In genomic region chr3:62192466-62192865, GRCm38 (mm10) we compare ENCODE assay signal across 9 mouse cellular contexts.
A peak's percentile ranks its signal among the peaks of the same experiment; 100 is the strongest.
DNase-seq lines count a peak whose midpoint lies in the region; ATAC-seq and TF ChIP-seq lines count a peak whose summit lies in the region.
"Had no signal": no experiment of that assay in that cellular context is flagged by ENCODE, and none has a peak within 500 bp of the region (broad histone marks: within the 10 kb centered on the region; RNA-seq: fewer than 3 reads in every experiment).

No protein-coding gene starts in this region.

- POLR2A ChIA-PET in Patski (lab: Charles Lee) = no interaction called here

- no peak overlapping the region for H3K4me2 ChIP-seq in hindbrain, postnatal 0 days (ENCODE audit: low read depth, low read length)

- H3K27me3 ChIP-seq in Patski = peaks cover 16% of the 10 kb centered on the region
- no peaks in the 10 kb centered on the region for H3K27me3 ChIP-seq in hindbrain, postnatal 0 days (ENCODE audit: insufficient read depth, low read length)

- no peak overlapping the region for H3K9ac ChIP-seq in hindbrain, postnatal 0 days (replicated peaks; ENCODE audit: low read length)

- H3K4me1 ChIP-seq in hindbrain, postnatal 0 days (ENCODE audit: insufficient read depth, low read length) = no peaks in the 10 kb centered on the region

- WGBS in hindbrain, postnatal 0 days = 28% methylated on average over 1 of the region's 1 CpGs

- CTCF ChIA-PET in Patski (lab: Charles Lee) = interaction anchor here (0.9 kb wide), 2 partner anchors 17 to 947 kb away, joined by 3 read pairs; no protein-coding TSS in a partner anchor

- no peak overlapping the region for H3K4me3 ChIP-seq in layer of hippocampus, adult 2 months
- H3K4me3 ChIP-seq in hindbrain, postnatal 0 days (ENCODE audit: low read length) = no peak overlapping the region

- peak; percentile 93 for TF ChIP-seq CTCF in layer of hippocampus, adult 2 months (conservative IDR thresholded peaks at IDR 0.05)
- peak; percentile 50 for TF ChIP-seq CTCF in Patski (IDR thresholded peaks at IDR 0.05)
- TF ChIP-seq CTCF in hindbrain, postnatal 0 days (IDR thresholded peaks at IDR 0.05; ENCODE audit: low read depth) = peak; percentile 83

- H3K9me3 ChIP-seq in hindbrain, postnatal 0 days (ENCODE audit: low read length) = no peaks in the 10 kb centered on the region

- no peak for ATAC-seq in Patski
- 0 out of 2 replicates have a peak, but pooled peaks have one; percentile 47 for ATAC-seq in hindbrain, postnatal 0 days

- in situ Hi-C loops in Patski (cut with MboI; ENCODE audit: low pct_unique_long_range_greater_than_20kb) = loop anchor here (5.0 kb wide), 1 partner anchor 950 kb away; no protein-coding TSS in a partner anchor

- no peak overlapping the region for H3K27ac ChIP-seq in layer of hippocampus, adult 2 months
- no peak overlapping the region for H3K27ac ChIP-seq in hindbrain, postnatal 0 days

- intact Hi-C loops in gastrocnemius, postnatal 36 days (cut with DNase I) = no loop called here

- no peaks in the 10 kb centered on the region for H3K36me3 ChIP-seq in hindbrain, postnatal 0 days (ENCODE audit: insufficient read depth, low read length)

- peak; percentile 12 for DNase-seq in cerebellum, adult 9-10 months
- no peak for DNase-seq in cerebellum, postnatal 36 days
- DNase-seq in layer of hippocampus, adult 2 months (ENCODE audit: low spot score in 2 of 2) = peak; percentile 16 to 18
- DNase-seq in layer of hippocampus, postnatal 25 days (ENCODE audit: extremely low spot score in 1 of 2, low spot score in 1 of 2) = no peak
- DNase-seq in Patski (ENCODE audit: low read depth, low spot score) = no peak
- DNase-seq in hindbrain, postnatal 0 days (ENCODE audit: low spot score) = peak; percentile 81
- DNase-seq in gastrocnemius, postnatal 36 days = no peak
- no peak for DNase-seq in urinary bladder, postnatal 4 days (ENCODE audit: low spot score in 2 of 2)
- DNase-seq: adrenal gland, postnatal 25 days had no signal

Comparison
In these comparisons a context has a peak if more than half of its experiments do, and no peak if none do; other contexts are left out.
1. DNase-seq: peak in cerebellum, adult 9-10 months (single experiment), layer of hippocampus, adult 2 months (2 of 2) and hindbrain, postnatal 0 days (single experiment); none in cerebellum, postnatal 36 days (0 of 2), layer of hippocampus, postnatal 25 days (0 of 2), Patski (single experiment), gastrocnemius, postnatal 36 days (0 of 2) and urinary bladder, postnatal 4 days (0 of 2).
2. Peak in every context shown above with its lines, with median percentiles within 50 percentile points of each other: CTCF ChIP-seq.